Mouse (Mus musculus) megakaryocyte, embryonic 14.5 days (primary cell): ENCODE results near the gene Macc1. TPM values are rescaled to one million over a fixed set of nuclear protein-coding genes. Genes with fewer than 3 reads are reported as not detected.

Experiments
- H3K27me3 ChIP-seq: replicated peaks from 2 replicates; pipeline ENCODE3; 2012; ENCODE audit warnings: inconsistent platforms
- H3K36me3 ChIP-seq: replicated peaks from 2 replicates; pipeline ENCODE3; 2012; ENCODE audit warnings: low read length, inconsistent platforms, mixed read lengths
- H3K4me1 ChIP-seq: 2 replicates; pipeline ENCODE4 v1.6.1; 2012; ENCODE audit warnings: inconsistent platforms
- H3K4me3 ChIP-seq: replicated peaks from 2 replicates; pipeline ENCODE3; 2012; ENCODE audit warnings: moderate library complexity, mild to moderate bottlenecking, inconsistent platforms
- H3K9me3 ChIP-seq: 2 replicates; pipeline ENCODE4 v1.6.1; 2012; ENCODE audit warnings: inconsistent platforms
- FLI1 ChIP-seq: IDR thresholded peaks from 2 replicates; pipeline ENCODE4 v1.6.1; 2012; ENCODE audit warnings: low read length, inconsistent platforms, mixed read lengths
- GATA1 ChIP-seq: IDR thresholded peaks from 3 replicates; pipeline ENCODE4 v1.6.1; 2012; ENCODE audit warnings: mixed read lengths, low read length, inconsistent platforms, borderline replicate concordance
- polyA plus RNA-seq: library from polyadenylated mRNA; stranded (reverse); fragments of >175 nt; gene quantifications from 2 replicates; pipeline ENCODE4 v1.2.3, GENCODE M21; 2012; ENCODE audit warnings: low replicate concordance; ENCODE audit not compliant: insufficient read depth

Macc1 gene
- polyA plus RNA-seq, 1 experiment, result not detected

DNA sequence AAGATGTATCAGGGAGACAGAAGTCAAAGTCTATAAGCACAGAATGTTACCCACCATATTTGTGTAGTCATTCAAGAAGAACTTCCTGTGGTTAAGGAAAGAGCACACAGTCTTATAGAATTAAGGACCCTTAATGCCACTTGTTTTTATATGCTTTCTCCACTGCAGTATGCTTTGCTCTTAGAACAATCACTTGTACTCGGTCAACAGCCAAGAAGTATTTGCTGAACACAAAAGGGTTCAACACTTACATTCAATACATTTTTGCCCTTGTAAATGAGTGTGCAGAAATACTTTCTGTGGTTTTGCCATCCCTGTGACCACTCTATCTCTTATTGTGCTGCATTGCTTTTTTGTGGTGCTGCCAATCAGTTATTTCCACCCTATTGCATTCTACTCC, 67.8 kb downstream of the Macc1 start:
- no peak for TF ChIP-seq GATA1
- no peak for TF ChIP-seq FLI1
- Histone ChIP-seq H3K4me3 (no peak overlapping the region), H3K9me3 (no peaks in the 10 kb centered on the region)

DNA sequence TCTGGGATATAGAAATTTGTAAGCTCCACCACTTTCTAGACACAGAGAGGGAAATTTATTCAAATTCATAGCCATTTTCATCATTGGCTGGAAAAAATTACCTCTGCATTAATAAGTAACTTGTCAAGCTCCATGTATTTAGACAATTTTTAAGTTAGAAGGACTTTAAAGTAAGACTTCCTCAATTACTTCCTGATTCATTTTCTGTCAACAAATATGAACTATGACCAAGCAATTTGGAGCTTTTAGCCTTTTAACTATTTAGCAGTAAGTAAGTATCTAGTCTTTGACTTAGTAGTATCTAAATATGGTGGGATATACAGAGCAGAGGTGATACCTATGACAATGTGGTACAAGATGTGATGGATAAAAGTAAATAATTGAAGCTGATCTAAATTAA, 72.2 kb downstream of the Macc1 start:
- H3K27me3 ChIP-seq, result no peaks in the 10 kb centered on the region
- no peaks in the 10 kb centered on the region for H3K36me3 ChIP-seq
- TF ChIP-seq FLI1 (no peak), GATA1 (no peak)
- H3K9me3 ChIP-seq, result no peaks in the 10 kb centered on the region
- H3K4me1 ChIP-seq, result no peaks in the 10 kb centered on the region
- H3K4me3 ChIP-seq, result no peak overlapping the region

More for the DNA sequence above, 67.8 kb downstream of the Macc1 start:
- H3K36me3 ChIP-seq, result no peaks in the 10 kb centered on the region
- no peaks in the 10 kb centered on the region for H3K27me3 ChIP-seq
- H3K4me1 ChIP-seq, result no peaks in the 10 kb centered on the region

DNA sequence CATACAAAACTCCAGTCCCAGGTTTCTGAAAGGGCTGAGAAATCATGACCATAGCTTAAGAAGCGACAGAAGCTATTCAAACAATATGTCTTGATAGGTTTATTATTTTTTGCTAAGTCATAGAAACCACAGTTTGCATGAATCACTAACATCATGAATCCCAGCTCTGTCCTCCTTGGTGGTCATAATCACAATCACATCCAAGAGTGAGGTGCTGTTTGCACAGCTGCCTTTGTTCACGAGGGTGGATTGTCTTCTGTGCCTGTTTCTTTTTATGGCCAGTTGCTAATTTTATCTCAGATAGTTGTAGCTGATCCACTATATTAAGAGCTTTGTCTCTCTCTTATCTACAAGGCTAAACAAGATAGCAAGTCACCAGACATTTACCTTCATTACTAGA, 72.6 kb downstream of the Macc1 start:
- Histone ChIP-seq H3K36me3 (no peaks in the 10 kb centered on the region), H3K27me3 (no peaks in the 10 kb centered on the region), H3K9me3 (no peaks in the 10 kb centered on the region), H3K4me3 (no peak overlapping the region), H3K4me1 (no peaks in the 10 kb centered on the region)
- TF ChIP-seq FLI1 (no peak), GATA1 (no peak)

DNA sequence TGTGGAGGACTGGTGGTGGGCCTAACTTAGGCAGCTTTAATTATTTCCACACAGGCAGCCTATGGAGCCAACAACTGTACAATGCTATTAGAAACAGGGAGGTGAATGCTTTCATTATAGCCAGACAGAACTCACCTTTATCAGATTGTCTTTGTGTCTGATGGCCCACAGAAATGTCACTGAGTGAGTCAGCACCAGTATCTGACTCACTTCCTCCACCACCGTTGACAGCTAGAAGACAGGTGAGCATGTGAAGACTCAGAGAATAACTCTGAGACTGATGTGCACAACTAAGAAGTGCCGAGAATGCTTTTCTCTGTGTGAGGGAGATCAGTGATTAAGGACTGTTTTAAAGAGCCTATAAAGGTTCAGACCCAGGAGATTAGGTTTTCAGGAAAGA, 73.9 kb downstream of the Macc1 start:
- no peak for TF ChIP-seq GATA1
- TF ChIP-seq FLI1, result no peak
- Histone ChIP-seq H3K27me3 (no peaks in the 10 kb centered on the region), H3K9me3 (no peaks in the 10 kb centered on the region), H3K4me3 (no peak overlapping the region), H3K36me3 (no peaks in the 10 kb centered on the region), H3K4me1 (no peaks in the 10 kb centered on the region)

DNA sequence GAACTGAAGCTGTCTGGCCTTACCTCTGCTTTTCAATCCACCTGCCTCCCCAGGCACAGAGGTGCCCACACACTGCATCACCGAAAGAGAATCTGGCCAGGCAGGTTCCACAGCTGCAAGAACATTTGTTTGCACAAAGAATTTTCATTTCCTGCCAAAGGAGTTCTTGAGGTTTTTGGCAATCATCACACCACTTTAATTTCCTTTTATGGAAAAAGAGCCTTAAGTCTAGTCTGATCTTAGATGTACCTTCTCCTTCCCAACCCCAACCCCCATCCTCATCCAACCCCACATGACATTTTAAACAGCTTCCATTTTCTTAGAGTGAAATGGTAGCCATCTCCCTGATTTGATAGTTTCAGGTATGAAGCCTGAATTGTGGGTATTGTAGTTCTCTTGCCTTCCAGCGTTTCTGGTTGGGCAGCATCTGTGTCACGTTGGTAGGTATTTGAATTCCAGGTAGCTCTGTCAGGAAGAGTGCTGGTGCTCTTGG, 76.2 kb downstream of the Macc1 start:
- H3K4me1 ChIP-seq, result no peaks in the 10 kb centered on the region
- no peaks in the 10 kb centered on the region for H3K27me3 ChIP-seq
- H3K36me3 ChIP-seq, result no peaks in the 10 kb centered on the region
- TF ChIP-seq GATA1 (no peak), FLI1 (no peak)
- no peaks in the 10 kb centered on the region for H3K9me3 ChIP-seq
- no peak overlapping the region for H3K4me3 ChIP-seq

DNA sequence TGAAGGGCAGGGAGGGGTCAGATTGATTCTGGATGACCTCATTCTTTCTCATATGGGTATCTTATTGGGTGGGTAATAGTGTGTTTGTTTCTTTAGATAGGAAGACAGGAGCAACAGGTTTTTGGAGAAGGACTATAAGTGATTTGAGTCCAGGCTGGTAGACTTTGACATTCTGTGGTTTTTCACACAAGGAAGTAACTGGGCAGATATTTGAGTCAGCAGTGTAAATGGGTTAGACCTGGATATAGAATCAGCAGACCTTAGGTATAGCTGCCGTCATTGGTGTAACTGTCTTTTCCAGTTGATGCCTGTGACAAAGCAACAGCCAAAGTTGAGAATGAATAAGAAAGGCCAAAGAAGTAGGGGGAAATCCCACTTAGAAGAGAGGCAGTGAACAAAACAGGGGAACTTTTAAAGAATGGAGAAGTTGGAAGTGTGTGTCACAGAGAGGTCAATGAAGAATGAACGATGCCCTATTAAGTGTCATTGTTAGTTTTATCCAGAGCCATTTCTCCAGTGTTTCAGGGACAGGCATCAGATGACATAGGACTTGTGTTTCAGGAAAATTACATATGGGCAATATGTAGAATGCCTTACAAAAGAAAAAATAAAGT, 84.1 kb downstream of the Macc1 start:
- no peaks in the 10 kb centered on the region for H3K27me3 ChIP-seq
- H3K4me3 ChIP-seq, result no peak overlapping the region
- H3K4me1 ChIP-seq, result no peaks in the 10 kb centered on the region
- H3K9me3 ChIP-seq, result no peaks in the 10 kb centered on the region
- TF ChIP-seq GATA1 (no peak), FLI1 (no peak)
- no peaks in the 10 kb centered on the region for H3K36me3 ChIP-seq

DNA sequence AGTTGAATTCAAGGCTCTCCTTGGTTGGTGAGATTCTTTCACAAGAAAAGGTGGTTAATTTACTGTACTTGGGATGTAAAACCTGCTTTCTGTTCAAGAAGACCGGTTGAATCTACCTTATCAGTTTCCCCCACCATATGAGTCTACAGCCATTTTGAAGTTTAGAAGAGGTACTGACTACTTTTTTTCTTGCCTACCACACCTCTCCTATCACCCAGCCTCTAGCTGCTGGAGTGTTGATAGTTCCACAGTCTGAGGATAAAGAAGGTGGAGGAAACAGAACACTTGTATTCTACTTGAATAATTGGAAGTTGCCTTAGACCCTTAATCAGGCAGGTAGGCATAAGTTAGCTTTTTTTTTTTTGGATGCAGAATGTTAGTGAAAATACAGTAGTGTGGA, 88.2 kb downstream of the Macc1 start:
- no peak overlapping the region for H3K4me3 ChIP-seq
- H3K36me3 ChIP-seq, result no peaks in the 10 kb centered on the region
- TF ChIP-seq GATA1, result no peak
- no peak for TF ChIP-seq FLI1
- H3K9me3 ChIP-seq, result no peaks in the 10 kb centered on the region
- H3K4me1 ChIP-seq, result no peaks in the 10 kb centered on the region
- H3K27me3 ChIP-seq, result no peaks in the 10 kb centered on the region

DNA sequence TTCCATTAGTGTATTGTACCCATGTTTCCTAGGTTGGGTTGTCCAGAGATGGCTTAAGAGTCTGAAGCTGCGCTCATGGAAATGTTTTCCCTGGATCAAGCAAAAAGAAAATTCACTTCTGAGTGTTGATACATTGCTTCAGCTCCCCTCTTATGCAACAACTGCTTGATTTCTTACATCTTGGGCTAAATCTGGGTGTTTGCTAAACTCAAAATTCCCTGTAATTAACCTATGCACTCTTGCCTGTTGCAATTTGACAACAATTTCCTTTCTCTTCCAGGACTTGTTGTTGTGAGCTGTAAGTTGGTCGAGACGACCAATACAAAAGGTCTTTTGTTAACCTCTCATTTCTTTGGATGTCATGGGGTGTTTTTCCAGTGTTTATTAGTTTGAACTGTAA, 88.7 kb downstream of the Macc1 start:
- no peaks in the 10 kb centered on the region for H3K4me1 ChIP-seq
- H3K9me3 ChIP-seq, result no peaks in the 10 kb centered on the region
- no peaks in the 10 kb centered on the region for H3K36me3 ChIP-seq
- no peak for TF ChIP-seq FLI1
- no peak for TF ChIP-seq GATA1
- no peak overlapping the region for H3K4me3 ChIP-seq
- H3K27me3 ChIP-seq, result no peaks in the 10 kb centered on the region

DNA sequence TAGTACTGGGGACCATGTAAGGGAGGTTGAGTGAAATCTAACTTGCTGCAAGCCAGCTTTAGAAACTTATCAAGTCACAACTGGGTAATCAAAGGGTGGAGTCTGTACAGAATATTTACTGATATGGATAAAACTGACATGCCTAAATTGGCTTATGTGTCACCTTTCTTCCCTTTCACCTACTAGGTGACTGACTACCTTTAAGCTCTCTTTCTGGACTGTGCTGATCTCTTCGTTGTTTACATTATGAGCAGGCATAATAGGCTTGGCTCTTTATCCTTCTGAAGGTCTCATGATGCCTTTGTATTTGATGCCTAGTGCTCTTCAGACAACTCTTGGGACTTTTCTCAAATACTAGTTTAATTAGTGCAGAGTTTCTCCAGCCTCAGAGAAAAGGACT, 90.7 kb downstream of the Macc1 start:
- Histone ChIP-seq H3K4me1 (no peaks in the 10 kb centered on the region), H3K27me3 (no peaks in the 10 kb centered on the region), H3K4me3 (no peak overlapping the region), H3K9me3 (no peaks in the 10 kb centered on the region), H3K36me3 (no peaks in the 10 kb centered on the region)
- TF ChIP-seq GATA1 (no peak), FLI1 (no peak)

DNA sequence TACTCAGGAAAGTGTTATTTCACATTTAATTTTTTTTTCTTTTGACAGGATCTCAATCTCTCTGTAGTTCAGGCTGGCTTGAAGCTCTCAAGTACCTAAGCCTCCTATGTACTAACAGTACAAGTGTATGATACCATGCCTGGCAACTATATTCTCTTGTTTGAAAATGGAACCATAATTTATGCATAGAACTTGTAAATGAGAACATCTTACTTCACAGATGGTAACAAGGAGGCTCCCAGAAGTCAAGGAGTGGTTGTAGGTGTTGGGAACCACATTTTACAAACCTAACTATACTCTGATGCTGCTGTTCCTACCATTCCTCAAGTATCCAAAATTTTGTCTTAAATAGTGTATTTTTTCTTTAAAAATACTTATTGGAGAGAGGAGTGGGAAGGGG, 96.5 kb downstream of the Macc1 start:
- Histone ChIP-seq H3K27me3 (no peaks in the 10 kb centered on the region), H3K4me3 (no peak overlapping the region), H3K9me3 (no peaks in the 10 kb centered on the region), H3K36me3 (no peaks in the 10 kb centered on the region), H3K4me1 (no peaks in the 10 kb centered on the region)
- TF ChIP-seq FLI1 (no peak), GATA1 (no peak)

DNA sequence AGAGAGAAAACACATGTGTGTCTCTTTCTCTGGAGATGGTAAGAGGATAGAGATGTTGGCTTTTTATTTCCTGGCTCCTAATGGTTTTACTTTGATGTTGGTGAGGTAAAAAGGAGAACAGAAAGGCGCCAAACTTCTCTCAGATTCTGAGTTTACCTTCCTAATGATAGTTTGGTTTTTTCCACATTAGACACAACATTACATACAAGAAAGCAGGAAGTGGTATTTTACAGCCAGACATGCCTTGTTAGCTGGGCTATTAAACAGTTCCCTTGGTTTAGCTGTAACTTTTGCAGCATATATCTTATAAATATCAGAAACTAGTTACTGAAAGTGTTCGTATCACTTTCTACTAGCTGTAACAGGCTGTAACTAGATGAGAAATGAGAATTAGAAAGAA, 96.9 kb downstream of the Macc1 start:
- no peaks in the 10 kb centered on the region for H3K4me1 ChIP-seq
- H3K4me3 ChIP-seq, result no peak overlapping the region
- TF ChIP-seq FLI1 (no peak), GATA1 (no peak)
- H3K36me3 ChIP-seq, result no peaks in the 10 kb centered on the region
- no peaks in the 10 kb centered on the region for H3K27me3 ChIP-seq
- H3K9me3 ChIP-seq, result no peaks in the 10 kb centered on the region
